ENCODE assay signal across 9 mouse cellular contexts in genomic region chr6:40617965-40618364, GRCm38 (mm10). TPM values are rescaled to one million over a fixed set of nuclear protein-coding genes. Genes with fewer than 3 reads are reported as not detected.
DNase-seq lines count a peak whose midpoint lies in the region; ATAC-seq and TF ChIP-seq lines count a peak whose summit lies in the region.
"Had no signal": no experiment of that assay in that cellular context is flagged by ENCODE, and none has a peak within 500 bp of the region (broad histone marks: within the 10 kb centered on the region; RNA-seq: fewer than 3 reads in every experiment).

No protein-coding gene starts in this region.

- peak; percentile 55 for TF ChIP-seq CTCF in bone marrow, adult 2 months (IDR thresholded peaks at IDR 0.05; ENCODE audit: control insufficient read depth, insufficient read depth, low read length)

- no peak for TF ChIP-seq POLR2A in bone marrow, adult 2 months (IDR thresholded peaks at IDR 0.05; ENCODE audit: borderline replicate concordance, control insufficient read depth, low read depth, low read length)

- peak; percentile 58 for DNase-seq in hindbrain, embryonic 10.5 days (ENCODE audit: low spot score)
- peak; percentile 51 for DNase-seq in forebrain, embryonic 10.5 days (ENCODE audit: extremely low spot score, low spot score)
- peak; percentile 44 for DNase-seq in hindlimb bud, embryonic 11.5 days (ENCODE audit: extremely low spot score, low read depth, low spot score)
- DNase-seq in left cerebral cortex, postnatal 14 days (ENCODE audit: low spot score in 2 of 2): peak; percentile 58 to 81
- peak; percentile 78 for DNase-seq in neural tube, embryonic 11.5 days (ENCODE audit: low spot score)
- DNase-seq in thymus, postnatal 14 days: peak; percentile 35

- H3K27me3 ChIP-seq in hindbrain, embryonic 10.5 days (ENCODE audit: insufficient read depth, poor library complexity, severe bottlenecking): no peaks in the 10 kb centered on the region
- H3K27me3 ChIP-seq in hindbrain, embryonic 12.5 days: no peaks in the 10 kb centered on the region
- no peaks in the 10 kb centered on the region for H3K27me3 ChIP-seq in forebrain, embryonic 10.5 days (ENCODE audit: poor library complexity, severe bottlenecking)
- no peaks in the 10 kb centered on the region for H3K27me3 ChIP-seq in neural tube, embryonic 11.5 days (ENCODE audit: control insufficient read depth, insufficient read depth, low read length)

- no peaks in the 10 kb centered on the region for H3K4me1 ChIP-seq in hindbrain, embryonic 10.5 days (replicated peaks)
- no peaks in the 10 kb centered on the region for H3K4me1 ChIP-seq in hindbrain, embryonic 12.5 days
- H3K4me1 ChIP-seq in bone marrow, adult 2 months (ENCODE audit: control insufficient read depth, insufficient read depth, low read length): no peaks in the 10 kb centered on the region
- no peaks in the 10 kb centered on the region for H3K4me1 ChIP-seq in forebrain, embryonic 10.5 days
- H3K4me1 ChIP-seq in neural tube, embryonic 11.5 days (ENCODE audit: control insufficient read depth, insufficient read depth, low read length): no peaks in the 10 kb centered on the region

- WGBS in hindbrain, embryonic 10.5 days: 23% methylated on average over 2 of the region's 2 CpGs
- 17% methylated on average over 2 of the region's 2 CpGs for WGBS in hindbrain, embryonic 12.5 days
- WGBS in bone marrow, adult 2 months: 8% methylated on average over 2 of the region's 2 CpGs
- WGBS in forebrain, embryonic 10.5 days: 25% methylated on average over 2 of the region's 2 CpGs
- WGBS in neural tube, embryonic 11.5 days: 17% methylated on average over 2 of the region's 2 CpGs

- H3K4me2 ChIP-seq in hindbrain, embryonic 12.5 days (replicated peaks): no peak overlapping the region
- H3K4me2 ChIP-seq in neural tube, embryonic 11.5 days (ENCODE audit: low read depth): no peak overlapping the region

- H3K27ac ChIP-seq in hindbrain, embryonic 10.5 days: no peak overlapping the region
- no peak overlapping the region for H3K27ac ChIP-seq in hindbrain, embryonic 12.5 days
- no peak overlapping the region for H3K27ac ChIP-seq in bone marrow, adult 2 months (ENCODE audit: control insufficient read depth, insufficient read depth, low read depth, low read length, poor library complexity)
- H3K27ac ChIP-seq in forebrain, embryonic 10.5 days: no peak overlapping the region
- H3K27ac ChIP-seq in neural tube, embryonic 11.5 days (ENCODE audit: low read depth, low read length): no peak overlapping the region
- H3K27ac ChIP-seq: macrophage had no signal

- H3K4me3 ChIP-seq in hindbrain, embryonic 10.5 days: no peak overlapping the region
- no peak overlapping the region for H3K4me3 ChIP-seq in hindbrain, embryonic 12.5 days
- no peak overlapping the region for H3K4me3 ChIP-seq in bone marrow, adult 2 months (replicated peaks; ENCODE audit: control insufficient read depth, low read depth, low read length)
- no peak overlapping the region for H3K4me3 ChIP-seq in forebrain, embryonic 10.5 days
- H3K4me3 ChIP-seq in neural tube, embryonic 11.5 days (ENCODE audit: low read depth, low read length): no peak overlapping the region

- H3K9me3 ChIP-seq in hindbrain, embryonic 10.5 days: no peaks in the 10 kb centered on the region
- H3K9me3 ChIP-seq in hindbrain, embryonic 12.5 days (replicated peaks): no peaks in the 10 kb centered on the region
- no peaks in the 10 kb centered on the region for H3K9me3 ChIP-seq in forebrain, embryonic 10.5 days
- H3K9me3 ChIP-seq in neural tube, embryonic 11.5 days (ENCODE audit: control insufficient read depth, low read length): no peaks in the 10 kb centered on the region

- ATAC-seq in hindbrain, embryonic 12.5 days (ENCODE audit: low FRiP score): no peak
- ATAC-seq in neural tube, embryonic 11.5 days (ENCODE audit: insufficient read depth, low FRiP score, low TSS enrichment): peak; percentile 55; the same call in 1 of the 2 replicates

- intact Hi-C loops in left cerebral cortex, postnatal 14 days (cut with DNase I): loop anchor here (1.0 to 10.0 kb wide), 2 partner anchors 71 to 227 kb away; no protein-coding TSS in a partner anchor

- no peaks in the 10 kb centered on the region for H3K36me3 ChIP-seq in hindbrain, embryonic 10.5 days
- H3K36me3 ChIP-seq in hindbrain, embryonic 12.5 days: no peaks in the 10 kb centered on the region
- H3K36me3 ChIP-seq in forebrain, embryonic 10.5 days (replicated peaks): no peaks in the 10 kb centered on the region
- no peaks in the 10 kb centered on the region for H3K36me3 ChIP-seq in neural tube, embryonic 11.5 days (ENCODE audit: control insufficient read depth, insufficient read depth, low read length)

- no peak overlapping the region for H3K9ac ChIP-seq in hindbrain, embryonic 12.5 days
- no peak overlapping the region for H3K9ac ChIP-seq in neural tube, embryonic 11.5 days (ENCODE audit: low read length)

RNA-seq across cellular contexts. Expression of gene Tas2r138, which starts 4.9 kb away (rescaled TPM):
- not detected in 2 replicates for polyA plus RNA-seq in hindbrain, embryonic 10.5 days (2016; fragmentation: Nextera tagmentation; extraction: Ambion mirVana)
- polyA plus RNA-seq in hindbrain, embryonic 12.5 days (2016; fragmentation: Nextera tagmentation; extraction: Ambion mirVana): not detected in 2 replicates
- not detected in 2 replicates for polyA plus RNA-seq in bone marrow, adult 2 months (2011; ENCODE audit: insufficient read depth, insufficient read length, low replicate concordance, missing spikeins)
- not detected in 2 replicates for polyA plus RNA-seq in forebrain, embryonic 10.5 days (2016; fragmentation: Nextera tagmentation; extraction: Ambion mirVana)
- not detected for total RNA-seq in left cerebral cortex, postnatal 14 days (2021)
- polyA plus RNA-seq in neural tube, embryonic 11.5 days (2014; fragmentation: Nextera tagmentation; extraction: Ambion mirVana): not detected in 2 replicates
- polyA plus RNA-seq: macrophage had no signal

RNA-seq across cellular contexts. Expression of gene Mgam, which starts 10.7 kb away (rescaled TPM):
- polyA plus RNA-seq in hindbrain, embryonic 10.5 days (2016; fragmentation: Nextera tagmentation; extraction: Ambion mirVana): not detected in 2 replicates
- 0.09 TPM in 1 of 2 replicates, not detected in the other for polyA plus RNA-seq in hindbrain, embryonic 12.5 days (2016; fragmentation: Nextera tagmentation; extraction: Ambion mirVana)
- polyA plus RNA-seq in bone marrow, adult 2 months (2011; ENCODE audit: insufficient read depth, insufficient read length, low replicate concordance, missing spikeins): 6.0 and 10.9 TPM in 2 replicates
- not detected in 2 replicates for polyA plus RNA-seq in forebrain, embryonic 10.5 days (2016; fragmentation: Nextera tagmentation; extraction: Ambion mirVana)
- total RNA-seq in left cerebral cortex, postnatal 14 days (2021): not detected
- 0.08 and 0.13 TPM in 2 replicates for polyA plus RNA-seq in neural tube, embryonic 11.5 days (2014; fragmentation: Nextera tagmentation; extraction: Ambion mirVana)

RNA-seq across cellular contexts. Expression of gene Clec5a, which starts 32.3 kb away (rescaled TPM):
- 0.34 and 0.76 TPM in 2 replicates for polyA plus RNA-seq in hindbrain, embryonic 10.5 days (2016; fragmentation: Nextera tagmentation; extraction: Ambion mirVana)
- 1.0 TPM in 2 replicates for polyA plus RNA-seq in hindbrain, embryonic 12.5 days (2016; fragmentation: Nextera tagmentation; extraction: Ambion mirVana)
- polyA plus RNA-seq in bone marrow, adult 2 months (2011; ENCODE audit: insufficient read depth, insufficient read length, low replicate concordance, missing spikeins): 7.8 and 29.5 TPM in 2 replicates
- 0.37 and 0.41 TPM in 2 replicates for polyA plus RNA-seq in forebrain, embryonic 10.5 days (2016; fragmentation: Nextera tagmentation; extraction: Ambion mirVana)
- total RNA-seq in left cerebral cortex, postnatal 14 days (2021): under 1 TPM; 0.32 to 0.48 TPM
- 0.18 and 0.41 TPM in 2 replicates for polyA plus RNA-seq in neural tube, embryonic 11.5 days (2014; fragmentation: Nextera tagmentation; extraction: Ambion mirVana)

RNA-seq across cellular contexts. Expression of gene Olfr460, which starts 48.7 kb away (rescaled TPM):
- not detected in 2 replicates for polyA plus RNA-seq in hindbrain, embryonic 10.5 days (2016; fragmentation: Nextera tagmentation; extraction: Ambion mirVana)
- not detected in 2 replicates for polyA plus RNA-seq in hindbrain, embryonic 12.5 days (2016; fragmentation: Nextera tagmentation; extraction: Ambion mirVana)
- polyA plus RNA-seq in bone marrow, adult 2 months (2011; ENCODE audit: insufficient read depth, insufficient read length, low replicate concordance, missing spikeins): not detected in 2 replicates
- not detected in 2 replicates for polyA plus RNA-seq in forebrain, embryonic 10.5 days (2016; fragmentation: Nextera tagmentation; extraction: Ambion mirVana)
- not detected for total RNA-seq in left cerebral cortex, postnatal 14 days (2021)
- not detected in 2 replicates for polyA plus RNA-seq in neural tube, embryonic 11.5 days (2014; fragmentation: Nextera tagmentation; extraction: Ambion mirVana)
- polyA plus RNA-seq: macrophage had no signal
